Mouse (Mus musculus): Measurements from ENCODE around the gene Akap8l. TPM values are rescaled to one million over a fixed set of nuclear protein-coding genes. Genes with fewer than 3 reads are reported as not detected.

The Akap8l gene
- polyA plus RNA-seq, 1 experiment from 2014 or later = 136 TPM

- Histone ChIP-seq H3K9ac (no peak overlapping the region), H3K36me3 (peaks cover 89% of the 10 kb centered on the region), H3K27me3 (replicated peaks) (no peaks in the 10 kb centered on the region), H3K4me2 (replicated peaks) (no peak overlapping the region), H3K27ac (no peak overlapping the region), H3K9me3 (no peaks in the 10 kb centered on the region), H3K4me3 (no peak overlapping the region), H3K4me1 (0 out of 2 replicates have a peak, but pooled peaks cover 4% of the 10 kb centered on the region)
- 87% methylated on average over 24 of the region's 24 CpGs for WGBS
- no peak for ATAC-seq (ENCODE audit: low FRiP score, low read depth)
These were observed 6.7 kb upstream of the Akap8l start for GRCm38 (mm10) chr17:32356766-32357760.

GRCm38 (mm10) chr17:32356281-32356680, 5.9 kb upstream of the Akap8l start:
- Histone ChIP-seq H3K9me3 (no peaks in the 10 kb centered on the region), H3K9ac (no peak overlapping the region), H3K36me3 (peaks cover 82% of the 10 kb centered on the region), H3K4me1 (0 out of 2 replicates have a peak, but pooled peaks cover 4% of the 10 kb centered on the region), H3K27me3 (replicated peaks) (no peaks in the 10 kb centered on the region), H3K4me2 (replicated peaks) (no peak overlapping the region), H3K4me3 (no peak overlapping the region), H3K27ac (no peak overlapping the region)
- ATAC-seq (ENCODE audit: low FRiP score, low read depth) = no peak
- WGBS = 93% methylated on average over 9 of the region's 9 CpGs

GRCm38 (mm10) chr17:32355031-32355430, 4.6 kb upstream of the Akap8l start:
- peaks cover 69% of the 10 kb centered on the region for H3K36me3 ChIP-seq
- H3K4me3 ChIP-seq = no peak overlapping the region
- WGBS = 95% methylated on average over 6 of the region's 6 CpGs
- no peak overlapping the region for H3K9ac ChIP-seq
- H3K27ac ChIP-seq = no peak overlapping the region
- H3K9me3 ChIP-seq = no peaks in the 10 kb centered on the region
- no peak for ATAC-seq (ENCODE audit: low FRiP score, low read depth)
- no peak overlapping the region for H3K4me2 ChIP-seq (replicated peaks)
- no peaks in the 10 kb centered on the region for H3K27me3 ChIP-seq (replicated peaks)
- H3K4me1 ChIP-seq = 0 out of 2 replicates have a peak, but pooled peaks cover 4% of the 10 kb centered on the region

GRCm38 (mm10) chr17:32354211-32354610, 3.8 kb upstream of the Akap8l start:
- Histone ChIP-seq H3K9ac (0 out of 2 replicates have a peak overlapping the region, but pooled peaks have one; percentile 21), H3K4me2 (replicated peaks) (no peak overlapping the region), H3K36me3 (peaks cover 61% of the 10 kb centered on the region), H3K4me1 (peaks cover 5% of the 10 kb centered on the region; the same call in 1 of the 2 replicates), H3K9me3 (no peaks in the 10 kb centered on the region), H3K27ac (no peak overlapping the region), H3K27me3 (replicated peaks) (no peaks in the 10 kb centered on the region), H3K4me3 (no peak overlapping the region)
- no peak for ATAC-seq (ENCODE audit: low FRiP score, low read depth)
- WGBS = 62% methylated on average over 5 of the region's 5 CpGs

- H3K4me2 ChIP-seq (replicated peaks) = no peak overlapping the region
- ATAC-seq (ENCODE audit: low FRiP score, low read depth) = no peak
- H3K4me3 ChIP-seq = no peak overlapping the region
- peaks cover 10% of the 10 kb centered on the region; the same call in 1 of the 2 replicates for H3K4me1 ChIP-seq
- no peaks in the 10 kb centered on the region for H3K9me3 ChIP-seq
- WGBS = 87% methylated on average over 4 of the region's 4 CpGs
- no peak overlapping the region for H3K27ac ChIP-seq
- no peak overlapping the region for H3K9ac ChIP-seq
- no peaks in the 10 kb centered on the region for H3K27me3 ChIP-seq (replicated peaks)
- H3K36me3 ChIP-seq = peaks cover 56% of the 10 kb centered on the region
These were observed 3.3 kb upstream of the Akap8l start for GRCm38 (mm10) chr17:32353696-32354095.

GRCm38 (mm10) chr17:32351726-32352125, 1.3 kb upstream of the Akap8l start:
- ATAC-seq (ENCODE audit: low FRiP score, low read depth) = no peak
- no peaks in the 10 kb centered on the region for H3K27me3 ChIP-seq (replicated peaks)
- H3K9me3 ChIP-seq = no peaks in the 10 kb centered on the region
- peaks cover 36% of the 10 kb centered on the region for H3K36me3 ChIP-seq
- H3K4me3 ChIP-seq = no peak overlapping the region
- H3K9ac ChIP-seq = no peak overlapping the region
- H3K27ac ChIP-seq = no peak overlapping the region
- peaks cover 17% of the 10 kb centered on the region for H3K4me1 ChIP-seq
- H3K4me2 ChIP-seq (replicated peaks) = no peak overlapping the region

- Histone ChIP-seq H3K36me3 (peaks cover 32% of the 10 kb centered on the region), H3K27me3 (replicated peaks) (no peaks in the 10 kb centered on the region), H3K4me2 (replicated peaks) (peak overlapping the region; percentile 82), H3K4me1 (peaks cover 17% of the 10 kb centered on the region), H3K9ac (no peak overlapping the region), H3K27ac (no peak overlapping the region), H3K4me3 (no peak overlapping the region), H3K9me3 (no peaks in the 10 kb centered on the region)
- no peak for ATAC-seq (ENCODE audit: low FRiP score, low read depth)
- WGBS = 74% methylated on average over 3 of the region's 3 CpGs
These were observed 862 bp upstream of the Akap8l start for GRCm38 (mm10) chr17:32351269-32351668.

- no peaks in the 10 kb centered on the region for H3K9me3 ChIP-seq
- peaks cover 17% of the 10 kb centered on the region for H3K4me1 ChIP-seq
- WGBS = under 1% methylated on average over 24 of the region's 24 CpGs
- peak overlapping the region; percentile 60; the same call in 1 of the 2 replicates for H3K27ac ChIP-seq
- peaks cover 21% of the 10 kb centered on the region for H3K36me3 ChIP-seq
- H3K4me2 ChIP-seq (replicated peaks) = peak overlapping the region; percentile 82
- no peaks in the 10 kb centered on the region for H3K27me3 ChIP-seq (replicated peaks)
- ATAC-seq (ENCODE audit: low FRiP score, low read depth) = peak; percentile 54
- H3K9ac ChIP-seq = peak overlapping the region; percentile 74
- H3K4me3 ChIP-seq = peak overlapping the region; percentile 63
These were observed 491 bp downstream of the Akap8l start for GRCm38 (mm10) chr17:32349851-32350381.

GRCm38 (mm10) chr17:32349037-32349732, 1.2 kb downstream of the Akap8l start:
- Histone ChIP-seq H3K4me3 (peak overlapping the region; percentile 63), H3K27ac (no peak overlapping the region), H3K9me3 (no peaks in the 10 kb centered on the region), H3K36me3 (peaks cover 20% of the 10 kb centered on the region), H3K9ac (peak overlapping the region; percentile 74), H3K4me2 (replicated peaks) (peak overlapping the region; percentile 82), H3K4me1 (peaks cover 15% of the 10 kb centered on the region), H3K27me3 (replicated peaks) (no peaks in the 10 kb centered on the region)
- no peak for ATAC-seq (ENCODE audit: low FRiP score, low read depth)
- WGBS = 19% methylated on average over 4 of the region's 4 CpGs

GRCm38 (mm10) chr17:32348406-32348805, 2.0 kb downstream of the Akap8l start:
- WGBS = 87% methylated on average over 2 of the region's 2 CpGs
- ATAC-seq (ENCODE audit: low FRiP score, low read depth) = no peak
- Histone ChIP-seq H3K36me3 (peaks cover 18% of the 10 kb centered on the region), H3K4me2 (replicated peaks) (peak overlapping the region; percentile 82), H3K4me3 (no peak overlapping the region), H3K9ac (no peak overlapping the region), H3K9me3 (no peaks in the 10 kb centered on the region), H3K4me1 (peaks cover 13% of the 10 kb centered on the region), H3K27ac (no peak overlapping the region), H3K27me3 (replicated peaks) (no peaks in the 10 kb centered on the region)

GRCm38 (mm10) chr17:32341102-32341501, 9.3 kb downstream of the Akap8l start:
- H3K27ac ChIP-seq = no peak overlapping the region
- H3K9me3 ChIP-seq = no peaks in the 10 kb centered on the region
- H3K36me3 ChIP-seq = peaks cover 59% of the 10 kb centered on the region
- ATAC-seq (ENCODE audit: low FRiP score, low read depth) = no peak
- 100% methylated on average over 1 of the region's 1 CpGs for WGBS
- no peak overlapping the region for H3K4me2 ChIP-seq (replicated peaks)
- H3K9ac ChIP-seq = no peak overlapping the region
- no peaks in the 10 kb centered on the region for H3K4me1 ChIP-seq
- H3K4me3 ChIP-seq = no peak overlapping the region
- H3K27me3 ChIP-seq (replicated peaks) = no peaks in the 10 kb centered on the region

GRCm38 (mm10) chr17:32340110-32340509, 10.3 kb downstream of the Akap8l start:
- Histone ChIP-seq H3K4me2 (replicated peaks) (no peak overlapping the region), H3K9ac (no peak overlapping the region), H3K9me3 (no peaks in the 10 kb centered on the region), H3K27me3 (replicated peaks) (no peaks in the 10 kb centered on the region), H3K4me1 (no peaks in the 10 kb centered on the region), H3K4me3 (no peak overlapping the region), H3K27ac (no peak overlapping the region), H3K36me3 (peaks cover 68% of the 10 kb centered on the region)
- ATAC-seq (ENCODE audit: low FRiP score, low read depth) = no peak
- WGBS = 85% methylated on average over 1 of the region's 1 CpGs
